Mouse (Mus musculus) WW6 (cell line): Measurements from ENCODE around the gene Pacsin2.
A peak's percentile ranks its signal among the peaks of the same experiment; 100 is the strongest.
"Not testable (repeated sequence)": the region's sequence is repeated elsewhere in the genome, so short reads cannot be mapped to it uniquely, and the experiment has no call there.

ENCODE experiments used
- DNase-seq: peaks from one replicate; pipeline ENCODE4 v3.0.0-alpha.2; 2013; ENCODE audit warnings: low read depth, low spot score

Pacsin2 gene

DNA sequence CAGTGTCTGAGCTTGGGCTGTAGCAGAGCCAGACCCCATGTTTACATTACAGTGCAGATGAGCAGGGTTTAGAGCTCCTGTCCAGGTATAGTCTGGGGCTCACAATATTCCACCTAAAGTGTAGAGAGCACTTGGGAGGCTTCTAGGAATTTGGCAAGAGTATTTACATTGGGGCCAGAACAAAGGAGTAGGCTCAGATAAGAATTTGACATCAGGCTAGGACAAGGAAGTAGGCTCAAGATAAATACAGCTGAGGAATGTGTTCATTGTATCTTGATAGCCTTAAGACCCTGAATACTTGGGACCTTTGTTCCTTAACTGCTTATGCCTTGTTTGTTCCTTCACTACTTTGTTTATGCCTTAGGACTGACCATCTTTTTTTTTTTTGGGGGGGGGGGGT lies 90.3 kb downstream of the Pacsin2 start:
- no peak for DNase-seq

DNA sequence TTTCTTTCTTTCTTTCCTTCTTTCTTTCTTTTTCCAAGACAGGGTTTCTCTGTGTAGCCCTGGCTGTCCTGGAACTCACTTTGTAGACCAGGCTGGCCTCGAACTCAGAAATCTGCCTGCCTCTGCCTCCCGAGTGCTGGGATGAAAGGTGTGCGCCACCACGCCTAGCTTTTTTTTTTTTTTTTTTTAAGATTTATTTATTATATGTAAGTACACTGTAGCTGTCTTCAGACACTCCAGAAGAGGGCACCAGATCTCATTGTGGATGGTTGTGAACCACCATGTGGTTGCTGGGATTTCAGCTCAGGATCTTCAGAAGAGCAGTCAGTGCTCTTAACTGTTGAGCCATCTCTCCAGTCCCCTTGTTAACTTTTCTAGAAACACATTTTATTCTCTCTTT lies 95.7 kb downstream of the Pacsin2 start:
- DNase-seq = not testable (repeated sequence)

DNA sequence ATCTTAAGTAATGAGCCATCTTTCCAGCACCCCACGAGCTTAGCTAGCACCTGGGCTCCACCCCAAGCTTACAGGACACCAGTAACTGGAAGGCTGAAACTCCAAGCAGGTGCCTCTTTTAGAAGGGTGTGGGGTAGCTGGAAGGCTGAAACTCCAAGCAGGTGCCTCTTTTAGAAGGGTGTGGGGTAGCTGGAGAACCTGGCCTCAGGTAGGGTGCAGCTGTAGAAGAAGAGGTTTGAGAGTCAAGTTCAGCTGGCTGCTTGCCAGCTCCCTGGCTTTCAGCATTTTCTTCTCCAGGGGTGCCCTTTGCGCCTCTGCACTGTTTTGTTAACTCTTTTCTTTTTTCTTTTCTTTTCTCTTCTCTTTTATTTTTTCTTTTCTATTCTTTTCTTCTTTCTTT lies 96.1 kb downstream of the Pacsin2 start:
- no peak for DNase-seq

DNA sequence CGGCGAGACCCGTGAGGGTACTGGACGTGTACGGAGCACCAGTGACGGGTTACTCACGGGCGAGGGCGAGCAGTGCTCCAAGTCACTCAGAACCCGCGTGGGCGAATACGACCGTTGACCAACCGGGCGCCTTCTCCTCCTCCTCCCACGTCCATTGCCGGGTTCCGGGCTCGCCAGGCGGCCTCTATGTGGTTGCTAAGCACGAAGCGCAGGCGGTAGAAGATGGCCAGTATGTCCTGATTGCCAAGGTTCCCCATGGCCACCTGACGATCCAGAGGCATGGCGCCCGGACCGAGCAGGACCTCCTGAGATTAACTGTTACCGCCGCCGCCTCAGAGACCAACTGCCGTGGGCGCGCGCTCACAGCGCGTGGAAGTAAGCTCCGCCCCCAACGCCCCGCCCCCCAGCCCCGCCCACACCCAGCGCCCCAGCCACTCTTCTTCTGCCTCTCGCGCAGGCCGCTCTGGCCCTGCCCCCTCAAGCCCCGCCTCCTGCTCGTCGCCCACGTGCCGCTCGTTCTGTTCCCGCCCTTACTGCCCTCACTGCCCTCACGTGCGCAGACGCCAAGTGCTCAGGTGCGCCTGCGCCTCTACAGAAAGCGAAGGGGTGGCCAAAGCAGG lies 97.4 kb downstream of the Pacsin2 start:
- peak; percentile 81 for DNase-seq

DNA sequence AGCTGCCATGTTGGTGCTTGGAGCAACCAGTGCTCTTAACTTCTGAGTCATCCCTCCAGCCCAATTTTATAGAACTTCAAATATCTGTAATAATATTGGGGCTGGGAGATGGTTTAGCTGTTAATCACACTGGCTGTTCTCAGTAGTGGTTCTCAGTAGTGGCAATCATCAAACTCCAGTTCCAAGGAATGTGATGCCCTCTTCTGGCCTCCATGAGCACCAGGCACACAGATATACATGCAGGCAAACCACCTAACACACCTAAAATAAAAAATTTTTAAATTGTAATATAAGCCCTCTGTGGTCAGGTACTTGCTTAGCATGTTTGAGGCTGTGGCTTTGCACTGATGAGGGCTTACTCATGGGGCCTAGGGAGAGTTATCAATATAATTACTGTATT lies 98.7 kb downstream of the Pacsin2 start:
- no peak for DNase-seq

DNA sequence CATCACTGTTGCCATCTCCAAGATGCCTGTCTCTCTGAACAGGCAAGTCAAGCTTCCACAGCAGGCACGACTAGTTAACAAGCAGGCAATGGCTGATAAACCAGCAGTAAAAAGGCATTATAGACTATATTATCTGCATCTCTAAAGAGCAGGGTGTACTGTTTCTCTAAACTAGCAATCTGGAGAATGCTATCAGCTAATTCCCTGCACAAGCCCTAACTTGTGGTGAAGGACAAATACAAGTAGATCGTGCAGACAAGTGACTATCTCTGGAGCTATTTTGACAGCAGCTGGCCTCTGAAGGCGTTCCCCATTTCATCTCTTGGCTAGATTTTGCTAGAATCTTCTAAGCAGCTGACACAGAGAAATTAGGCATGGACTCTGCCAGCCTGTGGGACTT lies 100.2 kb downstream of the Pacsin2 start:
- DNase-seq = no peak

DNA sequence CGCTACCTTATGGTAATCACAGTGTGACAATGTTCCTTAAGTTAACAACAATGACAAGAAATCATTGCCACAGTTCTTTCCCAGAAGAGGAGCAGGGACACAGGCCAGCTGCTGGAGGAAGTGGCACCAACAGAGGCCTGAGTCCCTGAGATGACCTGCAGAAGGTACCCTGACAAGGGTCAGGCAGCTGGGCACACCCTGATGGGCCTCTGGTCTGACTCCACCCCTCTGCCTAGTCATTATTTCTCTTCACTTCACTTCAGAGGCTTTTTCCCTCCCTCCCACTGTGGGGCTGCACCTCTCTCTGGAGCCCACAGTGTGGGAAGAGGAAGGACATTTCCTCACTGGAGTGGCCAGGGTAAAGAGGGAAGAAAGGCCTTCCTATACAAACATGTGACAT lies 101.6 kb downstream of the Pacsin2 start:
- DNase-seq = not testable (repeated sequence)

DNA sequence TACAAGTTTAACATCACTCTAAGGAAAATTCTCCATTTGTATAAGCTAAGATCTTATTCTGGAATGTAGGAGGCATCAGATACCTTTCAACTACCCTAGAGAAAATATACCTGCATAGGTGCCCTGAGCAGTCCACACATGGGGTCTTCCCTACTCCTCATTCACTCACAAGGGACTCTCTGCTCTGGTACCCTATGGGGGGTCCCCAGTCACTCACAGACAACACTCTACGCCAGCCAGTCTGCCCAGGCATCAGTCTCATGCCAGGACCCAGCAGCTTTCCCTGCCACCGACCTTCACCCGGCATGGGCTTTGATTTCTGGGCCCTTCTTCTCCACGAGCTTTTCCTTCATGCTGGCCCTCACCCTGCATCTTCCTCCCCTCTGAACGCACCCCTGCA lies 103.5 kb downstream of the Pacsin2 start:
- not testable (repeated sequence) for DNase-seq

DNA sequence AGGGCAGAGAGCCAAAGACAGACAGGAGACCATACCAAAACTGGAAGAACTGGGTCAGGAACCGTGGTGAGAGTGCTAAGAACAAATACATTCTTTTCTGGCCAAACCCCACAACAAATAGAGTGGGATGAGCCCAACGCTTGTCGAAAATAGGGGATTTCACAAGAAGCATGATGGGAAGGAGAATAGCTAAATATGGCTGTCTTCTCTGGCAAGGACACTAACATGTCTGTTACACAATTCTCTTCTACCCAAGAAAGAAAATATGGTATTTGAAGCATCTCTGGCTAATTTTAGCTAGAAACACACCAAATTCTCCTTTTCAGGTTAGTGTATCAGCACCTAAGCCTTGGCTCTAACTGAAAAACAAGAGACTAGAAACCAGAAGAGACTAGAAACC lies 104.3 kb downstream of the Pacsin2 start:
- DNase-seq = no peak

DNA sequence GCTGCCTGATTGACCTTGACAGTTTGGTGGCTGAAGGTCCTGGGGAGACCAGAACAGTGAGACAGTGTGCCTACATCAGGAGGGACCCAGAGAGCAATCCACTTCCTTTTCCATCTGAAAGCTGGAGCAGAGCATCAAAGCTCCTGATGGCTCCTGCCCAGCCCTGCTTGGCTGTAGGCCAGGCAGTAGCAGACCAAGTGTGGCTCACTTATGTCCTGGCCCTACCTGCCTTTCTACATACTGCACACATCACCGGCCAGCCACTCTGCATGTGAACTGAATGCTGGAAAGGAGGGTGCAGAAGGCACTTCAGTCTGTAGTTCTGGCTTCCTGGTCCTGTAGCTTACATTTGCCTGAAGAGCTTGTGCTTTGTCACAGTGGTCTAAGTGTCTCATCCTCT lies 105.9 kb downstream of the Pacsin2 start:
- no peak for DNase-seq

DNA sequence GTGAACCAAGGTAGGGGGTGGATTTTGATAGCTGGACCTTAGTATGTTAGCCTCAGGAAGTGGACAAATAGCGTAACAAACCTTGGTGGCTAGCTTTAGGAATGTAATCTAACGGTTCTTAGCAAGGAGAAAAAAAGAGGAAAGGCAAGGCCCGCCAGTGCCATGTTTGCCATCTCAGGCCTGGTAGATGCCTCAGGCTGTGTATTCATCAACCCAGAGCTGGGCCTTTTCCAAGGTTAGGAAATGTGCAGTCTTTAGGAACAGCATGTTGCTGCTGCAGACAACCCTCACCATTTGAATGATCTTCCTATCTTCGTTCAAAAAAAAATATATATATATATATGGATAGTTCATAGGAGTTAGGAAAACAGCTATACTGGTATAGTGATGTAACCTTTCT lies 112.9 kb downstream of the Pacsin2 start:
- no peak for DNase-seq

DNA sequence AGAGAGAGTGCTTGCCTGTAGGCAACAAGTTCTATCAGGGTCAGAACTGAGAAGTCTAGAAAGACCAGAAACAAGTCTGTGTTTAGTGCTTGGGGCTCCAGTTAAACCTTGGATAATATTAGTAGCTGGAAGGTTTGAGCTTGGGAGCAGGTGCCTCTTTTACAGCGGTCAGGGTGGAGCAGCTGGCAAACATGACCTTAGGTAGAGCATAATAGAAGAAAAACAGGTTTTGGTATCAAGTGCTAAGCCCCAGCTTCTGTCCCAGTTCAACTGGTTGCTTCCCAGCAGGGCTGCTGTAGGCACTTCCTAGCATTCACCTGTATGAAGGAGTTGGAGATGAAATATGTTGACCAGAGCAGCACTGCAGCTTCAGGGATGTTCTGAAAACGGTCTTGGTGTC lies 113.5 kb downstream of the Pacsin2 start:
- no peak for DNase-seq

DNA sequence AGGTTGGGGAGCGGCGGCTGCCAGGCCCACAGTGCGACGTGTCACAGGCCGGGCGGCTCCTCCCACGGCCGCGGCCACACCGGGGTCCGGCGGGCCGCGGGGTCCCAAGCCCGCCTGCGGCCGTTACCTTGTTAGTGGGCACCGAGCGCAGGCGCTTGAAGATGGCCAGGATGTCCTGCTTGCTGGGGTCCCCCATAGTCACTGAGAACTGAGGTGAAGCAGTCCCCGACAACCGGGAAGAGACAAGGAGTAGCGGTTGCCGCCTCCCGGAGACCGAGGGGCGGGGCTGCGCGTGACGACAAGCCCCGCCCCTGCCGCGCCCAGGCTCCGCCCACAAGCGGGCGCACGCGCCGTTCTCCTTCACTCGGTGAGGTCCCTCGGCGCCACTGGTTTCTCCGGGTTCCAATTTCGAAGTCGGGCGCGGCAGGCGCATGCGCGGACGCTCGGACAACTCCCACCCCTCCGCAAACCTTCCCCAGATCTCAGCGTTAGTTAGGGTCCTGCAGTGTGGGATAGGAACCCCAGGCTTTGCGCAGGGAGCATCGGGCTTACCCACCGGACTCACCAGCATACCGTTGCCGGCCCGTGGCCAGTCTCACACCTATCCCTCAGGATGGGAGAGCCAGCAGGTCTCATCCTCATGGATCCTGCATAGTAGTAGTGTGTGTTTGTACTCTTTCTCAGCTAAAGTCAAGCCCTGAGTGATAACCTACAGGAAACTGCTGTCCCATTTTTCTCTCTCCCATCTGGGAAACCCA lies 114.3 kb downstream of the Pacsin2 start, which contains the start of gene Arfgap3:
Gene Arfgap3, minus strand, starts transcription at position 294 of the 758 bp plus-strand sequence.
- DNase-seq = peak; percentile 69

DNA sequence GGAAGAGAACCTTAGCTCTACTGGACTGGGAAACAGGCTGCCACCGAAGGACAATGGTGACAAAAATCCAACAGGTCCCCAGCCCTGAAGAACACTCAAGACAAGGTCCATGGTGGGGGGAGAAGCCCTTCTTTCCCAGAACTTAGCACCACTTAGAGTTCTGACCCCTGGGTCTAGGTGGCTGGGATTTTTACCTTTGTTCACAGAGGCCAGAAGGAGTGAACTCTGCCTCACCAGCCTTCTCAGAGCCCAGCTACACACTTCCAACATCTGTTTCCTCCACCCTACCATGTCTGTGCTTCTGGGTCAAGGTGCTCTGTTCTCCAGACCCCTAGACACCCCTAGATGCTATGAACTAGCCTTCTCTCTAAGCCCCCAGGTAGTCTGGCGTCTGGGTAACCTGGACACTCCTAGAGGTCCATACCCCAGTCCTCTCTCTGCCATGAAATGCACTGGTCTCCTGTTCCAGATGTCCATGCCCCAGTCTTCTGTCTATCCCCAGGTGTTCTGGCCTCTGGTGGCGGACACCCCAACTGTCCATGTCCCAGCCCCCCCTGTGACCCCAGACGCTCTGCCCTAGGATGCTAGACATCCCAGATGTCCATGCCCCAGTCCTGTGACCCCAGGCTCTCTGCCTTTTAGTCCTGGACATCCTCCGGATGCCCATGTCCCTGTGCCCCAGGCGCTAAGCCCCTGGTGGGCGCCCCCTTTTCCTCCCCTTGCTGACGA lies 115.0 kb downstream of the Pacsin2 start:
- DNase-seq = no peak

DNA sequence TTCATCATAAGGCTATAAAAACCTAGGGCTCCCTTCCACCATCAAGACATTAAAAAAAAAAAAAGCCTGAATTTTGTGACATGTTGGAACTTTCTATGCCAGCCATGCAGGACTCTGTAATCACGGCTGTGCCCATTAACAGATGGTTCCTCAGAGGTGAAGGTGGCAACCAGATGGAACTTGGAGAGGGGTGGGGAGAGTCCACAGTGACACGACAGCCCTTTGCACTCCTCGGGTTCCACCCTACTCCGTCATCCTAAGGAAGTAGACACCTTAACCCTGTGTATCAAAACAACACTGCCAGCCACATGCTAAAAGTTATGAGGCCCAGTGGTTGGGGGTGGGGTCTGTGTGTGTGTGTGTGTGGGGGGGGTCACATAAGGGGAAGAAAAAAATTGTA lies 115.7 kb downstream of the Pacsin2 start:
- DNase-seq = no peak

DNA sequence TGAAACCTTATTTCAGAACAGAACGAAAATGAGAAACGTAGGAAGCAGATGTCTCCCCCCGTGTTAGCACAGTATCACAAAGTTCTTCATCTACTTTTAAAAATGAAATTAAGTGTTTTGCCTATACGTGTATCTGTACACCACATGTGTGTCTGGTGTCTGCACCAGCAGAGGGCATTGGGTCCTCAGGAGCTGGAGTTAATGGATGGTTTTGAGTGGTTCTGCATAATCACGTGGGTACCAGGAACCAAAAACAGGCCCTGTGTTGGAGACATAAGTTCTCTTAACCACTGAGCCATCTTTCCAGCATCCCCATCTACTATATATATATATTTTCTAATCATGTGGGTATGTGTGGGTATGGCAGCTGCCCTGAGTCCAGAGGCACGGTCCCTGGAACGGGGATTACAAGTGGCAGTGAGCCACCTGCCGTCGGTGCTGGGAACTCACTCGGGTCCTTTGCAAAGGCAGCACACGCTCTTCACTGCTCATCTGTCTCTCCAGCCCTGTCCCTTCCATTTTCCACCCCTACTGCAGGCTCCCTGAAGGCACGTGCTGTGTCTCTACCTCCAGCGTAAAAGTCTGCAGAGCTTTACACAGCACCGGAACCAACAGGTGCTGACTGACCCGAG lies 118.4 kb downstream of the Pacsin2 start:
- DNase-seq = no peak

DNA sequence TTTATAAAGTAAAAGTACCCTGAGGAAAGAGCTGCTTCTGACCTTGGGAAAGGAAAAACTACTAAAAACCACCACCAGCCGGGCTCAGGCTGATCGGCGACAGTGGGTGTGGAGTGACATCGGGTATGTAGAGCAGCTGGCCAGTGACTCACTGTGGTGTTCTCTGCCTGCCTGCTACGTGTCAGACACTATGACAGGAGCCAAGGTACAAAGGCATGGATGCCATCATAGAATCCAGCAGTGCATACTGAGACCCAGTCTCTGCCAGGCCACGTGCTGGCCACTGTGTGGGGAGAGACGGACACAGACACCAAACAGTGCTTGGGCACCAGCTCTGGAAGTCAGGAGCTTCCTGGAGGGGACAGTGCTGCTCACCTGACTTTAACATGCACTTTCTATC lies 119.5 kb downstream of the Pacsin2 start:
- no peak for DNase-seq

DNA sequence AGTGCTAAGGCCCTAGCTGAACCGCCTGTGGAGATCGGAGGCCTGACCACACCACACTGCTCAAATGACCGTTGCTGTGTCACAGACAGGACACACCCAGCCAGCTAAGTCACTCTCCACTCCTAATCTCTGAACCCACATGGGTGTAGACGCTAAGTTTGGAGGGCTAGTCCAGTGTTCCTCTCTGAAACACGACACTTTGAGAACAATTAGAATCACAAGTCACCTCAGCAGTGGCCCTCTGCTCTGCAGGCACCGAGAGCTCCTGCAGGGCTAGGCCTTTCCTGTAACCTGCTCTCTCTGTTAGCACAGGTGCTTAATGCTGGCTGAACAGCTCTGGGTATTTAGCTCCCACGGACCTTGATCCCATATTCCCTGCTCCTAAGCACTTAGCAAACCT lies 120.2 kb downstream of the Pacsin2 start:
- no peak for DNase-seq

DNA sequence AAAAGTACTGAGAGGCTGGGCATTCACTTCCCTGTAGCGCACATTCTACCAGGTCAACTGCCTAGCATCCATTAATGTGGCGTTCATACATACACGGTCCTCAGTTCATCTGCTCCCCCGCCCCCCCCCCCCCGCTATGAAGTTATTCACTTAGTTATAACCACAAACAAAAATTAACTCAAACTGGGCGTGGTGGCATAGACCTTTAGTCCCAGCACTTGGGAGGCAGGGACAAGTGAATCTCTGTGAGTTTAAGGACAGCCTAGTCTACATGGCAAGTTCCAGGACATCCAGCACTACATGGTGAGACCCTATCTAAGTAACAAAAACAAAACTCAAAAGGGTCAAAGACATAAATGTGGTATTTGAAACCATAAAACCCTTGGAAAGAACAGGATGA lies 125.5 kb downstream of the Pacsin2 start:
- DNase-seq = no peak

DNA sequence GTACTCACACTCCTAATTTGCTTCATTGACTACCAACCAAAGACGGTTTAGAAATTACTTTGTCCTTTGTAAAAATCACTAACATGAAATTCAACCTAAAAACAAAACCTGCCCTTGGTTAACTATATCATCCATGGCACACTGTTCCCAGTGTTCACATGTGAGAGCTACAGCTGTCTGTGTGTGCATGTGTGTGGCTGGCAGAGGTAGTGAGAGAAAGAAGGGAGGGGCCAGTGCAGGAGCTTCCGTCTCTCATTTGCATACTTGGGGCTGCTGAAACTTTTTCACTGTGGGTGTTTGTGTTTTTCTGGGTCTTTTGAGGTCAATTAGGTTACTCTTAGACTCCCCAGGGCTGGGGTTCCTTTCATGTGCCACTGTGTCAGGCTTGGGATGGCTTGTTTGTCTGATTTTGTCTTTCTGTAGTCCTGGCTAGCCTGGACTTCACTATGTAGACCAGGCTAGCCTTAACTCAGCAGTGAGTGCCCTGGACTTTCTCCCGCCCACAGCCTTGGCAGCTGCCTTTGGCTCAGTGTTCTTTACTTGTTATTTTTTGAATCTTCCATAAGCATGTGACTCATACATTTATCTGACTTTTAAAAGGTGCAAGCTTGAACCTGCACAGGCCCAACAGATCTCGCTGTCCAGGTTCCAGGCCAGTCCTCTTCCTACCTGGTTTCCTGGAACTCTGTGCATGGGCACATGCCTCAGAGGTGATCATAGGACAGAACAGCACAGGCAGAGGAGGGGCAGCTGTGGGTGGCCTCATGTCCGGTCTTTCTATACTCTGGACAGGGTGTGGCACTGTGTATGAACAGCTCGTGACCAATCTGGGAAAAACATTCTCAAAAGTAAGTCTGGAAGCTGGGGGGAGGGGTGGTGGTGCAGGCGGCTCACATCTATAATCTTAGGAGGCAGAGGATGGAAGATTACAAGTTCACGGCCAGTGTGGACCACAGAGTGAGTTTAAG lies 126.2 kb downstream of the Pacsin2 start:
- DNase-seq = no peak

DNA sequence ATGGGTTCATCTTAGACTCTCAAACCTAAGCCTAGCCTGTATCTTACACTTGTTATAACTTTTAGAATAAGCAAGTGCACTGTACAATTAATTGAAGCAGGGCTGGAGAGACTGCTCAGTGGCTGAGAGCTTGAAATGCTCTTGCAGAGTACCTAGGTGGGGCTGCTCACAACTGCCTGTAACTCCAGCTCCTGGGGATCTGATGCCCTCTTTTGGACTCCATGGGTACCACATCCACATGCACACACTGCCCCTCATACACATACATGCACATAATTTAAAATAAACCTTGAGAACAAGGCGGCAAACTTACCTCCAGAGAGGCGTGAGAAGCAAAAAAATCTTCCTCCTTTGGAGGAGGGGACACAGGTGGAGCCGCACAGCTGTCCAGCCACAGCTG lies 132.0 kb downstream of the Pacsin2 start:
- DNase-seq = no peak
